Mouse (Mus musculus): Measurements from ENCODE around the gene Syt1.

Syt1 gene

DNA sequence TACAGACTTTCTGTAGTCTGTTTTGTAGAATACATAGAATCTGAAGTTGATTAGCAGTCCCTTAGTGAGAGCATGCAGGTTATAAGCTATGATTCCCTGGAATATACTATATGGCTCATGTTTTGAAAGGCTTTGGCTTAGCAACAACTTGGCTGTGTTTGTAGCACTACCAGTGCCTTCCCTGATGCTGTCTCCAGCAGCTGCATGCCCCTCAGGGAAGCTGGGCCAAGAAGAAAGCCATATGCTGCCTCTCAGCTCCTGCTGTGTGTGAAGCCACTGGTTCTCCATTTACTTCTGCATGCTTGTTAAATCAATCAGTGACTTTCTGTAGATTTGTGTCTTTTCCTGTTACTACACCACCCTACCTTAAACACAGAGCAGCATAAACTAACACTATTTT lies 245.2 kb downstream of the Syt1 start:
- DNase-seq (ENCODE audit: extremely low read depth, low read depth): no peak

- DNase-seq (ENCODE audit: extremely low read depth, low read depth): no peak
These were observed 247.1 kb downstream of the Syt1 start for GRCm38 (mm10) chr10:108763722-108764121.

GRCm38 (mm10) chr10:108753304-108753703 lies 257.5 kb downstream of the Syt1 start:
- DNase-seq (ENCODE audit: extremely low read depth, low read depth): no peak

DNA sequence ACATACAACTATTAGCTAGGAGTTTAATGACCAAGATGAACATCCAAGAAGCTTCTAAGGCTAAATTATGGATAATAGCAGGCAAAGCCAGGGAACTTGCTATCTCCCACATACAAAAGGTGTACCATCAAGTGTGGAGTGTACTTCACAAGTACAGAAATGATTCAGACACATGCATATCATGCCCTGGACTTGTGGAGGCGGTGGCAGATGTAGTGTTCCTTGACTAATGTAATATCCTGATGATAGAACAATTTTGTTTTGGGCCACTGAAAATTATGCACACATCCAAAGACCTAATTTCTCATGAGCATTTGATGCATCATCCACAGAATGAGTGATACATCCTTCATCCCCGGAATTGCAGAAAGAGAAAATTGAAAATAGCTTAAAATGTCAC lies 267.0 kb downstream of the Syt1 start:
- DNase-seq (ENCODE audit: extremely low read depth, low read depth): no peak

DNA sequence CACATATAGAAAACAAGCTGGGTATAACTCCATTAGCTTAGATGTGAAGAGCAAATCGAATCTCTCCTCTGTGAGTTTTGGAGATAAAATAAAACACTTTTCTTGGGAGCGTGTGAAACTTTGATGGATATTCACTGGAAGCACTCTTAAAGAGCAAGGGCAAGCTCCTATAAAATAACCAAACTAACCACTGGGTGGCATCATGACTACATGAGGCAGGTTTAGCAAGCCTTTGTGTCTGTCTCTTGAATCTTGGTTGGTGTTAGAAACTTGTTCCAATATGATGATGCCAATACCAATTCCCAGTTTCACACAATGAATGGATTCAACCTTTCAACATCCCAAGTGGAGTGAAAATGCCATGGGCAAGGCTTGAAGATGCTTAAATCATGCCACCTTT lies 276.8 kb downstream of the Syt1 start:
- peak; percentile 1 for DNase-seq (ENCODE audit: extremely low read depth, low read depth)

DNA sequence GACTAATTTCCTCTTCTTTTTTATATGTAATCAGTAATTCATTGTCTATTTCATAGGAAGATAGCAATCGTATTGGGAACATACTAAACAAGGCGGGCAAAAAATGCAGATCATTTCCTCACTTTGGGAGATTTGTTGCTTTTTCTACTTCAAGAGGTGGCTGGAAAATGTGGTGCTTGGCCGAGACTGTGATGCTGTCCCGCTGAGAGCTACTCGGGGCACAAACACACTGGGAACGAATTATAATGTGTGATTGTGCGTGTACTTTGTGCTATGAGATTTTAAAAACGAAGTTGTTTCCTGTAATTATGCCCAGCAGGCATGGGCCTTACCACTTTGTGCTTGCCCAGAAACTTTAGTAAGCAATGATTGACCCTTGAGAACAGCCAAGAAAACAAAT lies 281.8 kb downstream of the Syt1 start:
- DNase-seq (ENCODE audit: extremely low read depth, low read depth): no peak

- DNase-seq (ENCODE audit: extremely low read depth, low read depth): no peak
These were observed 284.4 kb downstream of the Syt1 start for GRCm38 (mm10) chr10:108726391-108726790.

GRCm38 (mm10) chr10:108724878-108725277 lies 285.9 kb downstream of the Syt1 start:
- DNase-seq (ENCODE audit: extremely low read depth, low read depth): no peak

GRCm38 (mm10) chr10:108710514-108710913 lies 300.3 kb downstream of the Syt1 start:
- DNase-seq (ENCODE audit: extremely low read depth, low read depth): no peak

DNA sequence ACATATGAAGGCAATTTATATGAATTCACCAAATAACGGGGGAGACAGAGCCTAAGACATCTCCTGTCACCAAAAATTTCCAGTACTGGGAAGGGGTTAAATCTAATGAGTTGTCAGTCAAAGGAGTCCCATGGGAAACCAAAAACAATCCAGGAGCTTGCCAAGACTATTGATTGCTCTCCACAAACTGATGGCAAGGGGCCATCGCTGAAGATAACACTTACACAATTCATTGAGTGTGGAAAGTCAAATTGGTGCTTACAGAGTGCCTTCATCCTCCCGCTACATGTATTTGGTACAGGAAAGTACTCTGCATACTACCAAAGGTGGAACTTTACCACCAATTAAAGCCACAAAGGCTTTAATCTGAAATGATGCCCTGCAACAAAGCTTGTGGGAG lies 305.1 kb downstream of the Syt1 start:
- DNase-seq (ENCODE audit: extremely low read depth, low read depth): no peak

DNA sequence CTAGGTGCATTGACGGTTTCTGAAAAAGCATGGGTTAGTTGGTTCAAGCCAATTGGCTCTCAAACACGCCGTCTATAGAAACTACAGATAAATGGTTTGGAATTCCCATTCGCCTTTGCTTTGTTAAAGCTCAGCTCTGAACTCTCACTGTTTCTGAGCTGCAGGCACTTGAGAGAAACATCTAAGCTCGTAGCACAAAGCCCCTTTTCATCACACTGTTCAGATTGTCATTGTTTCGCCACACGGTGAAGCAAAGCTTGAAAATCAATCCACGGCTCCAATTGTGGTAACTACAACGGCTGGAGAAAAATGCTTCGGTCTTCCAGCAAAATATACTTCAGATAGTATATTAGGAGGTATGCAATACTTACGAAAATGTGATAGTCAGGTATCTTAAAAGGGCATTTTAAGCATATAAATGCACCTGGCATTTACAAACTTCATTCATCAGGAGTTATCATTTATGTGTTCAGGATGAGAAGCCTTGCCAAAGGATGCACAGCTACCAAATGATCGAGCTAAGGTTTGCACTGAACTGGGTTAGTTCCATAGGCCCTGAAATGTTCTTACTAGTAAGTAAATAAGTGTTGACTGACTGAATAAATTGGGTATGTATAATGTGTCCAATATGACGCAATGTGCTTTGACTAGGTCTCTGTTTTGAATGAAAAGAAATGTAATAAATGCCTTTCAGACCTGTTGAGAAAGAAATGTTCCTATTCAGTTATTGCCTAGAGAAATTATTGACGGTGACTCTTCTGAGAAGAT lies 309.2 kb downstream of the Syt1 start:
- DNase-seq (ENCODE audit: extremely low read depth, low read depth): no peak

- DNase-seq (ENCODE audit: extremely low read depth, low read depth): no peak
These were observed 310.8 kb downstream of the Syt1 start, which contains the start of gene Gm5136 for GRCm38 (mm10) chr10:108699946-108700345. TSS of gene Gm5136 (minus strand) at chr10:108700160.

GRCm38 (mm10) chr10:108697062-108697461 lies 313.7 kb downstream of the Syt1 start:
- DNase-seq (ENCODE audit: extremely low read depth, low read depth): no peak

GRCm38 (mm10) chr10:108690954-108691353 lies 319.8 kb downstream of the Syt1 start:
- DNase-seq (ENCODE audit: extremely low read depth, low read depth): no peak

GRCm38 (mm10) chr10:108686696-108687095 lies 324.1 kb downstream of the Syt1 start:
- DNase-seq (ENCODE audit: extremely low read depth, low read depth): no peak

DNA sequence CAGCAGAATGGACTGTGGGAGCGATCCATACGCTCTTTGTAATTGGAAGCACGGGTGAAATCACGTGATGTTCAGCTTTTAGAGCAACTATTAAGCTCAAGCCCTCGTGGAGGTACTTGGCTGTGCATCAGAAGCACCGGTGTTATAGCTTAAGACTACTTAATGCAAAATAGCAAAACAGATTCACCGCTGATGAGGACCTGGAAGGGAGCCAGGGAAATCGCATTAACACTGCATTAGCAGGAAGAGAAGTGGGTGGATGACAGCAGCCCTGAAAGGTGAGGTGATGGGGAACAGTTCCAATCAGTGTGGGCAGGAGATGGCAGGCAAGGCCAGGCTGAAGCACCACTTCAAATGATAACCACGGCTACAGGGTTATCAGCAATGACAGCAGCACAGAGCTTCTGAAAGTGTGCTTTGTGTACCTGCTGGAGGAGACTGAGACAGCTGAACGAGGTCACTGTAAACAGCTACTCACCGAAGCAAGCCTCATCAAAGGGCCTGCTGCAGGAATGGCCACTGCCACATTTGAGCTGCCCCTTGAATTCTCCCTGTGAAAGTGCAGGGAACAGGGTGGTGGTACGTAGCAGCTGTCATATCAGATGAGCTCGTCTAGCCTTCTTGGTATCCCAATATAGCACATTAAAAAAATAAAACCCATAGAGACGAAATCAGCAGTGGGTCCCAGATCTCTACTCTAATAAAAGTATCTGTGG lies 330.9 kb downstream of the Syt1 start:
- DNase-seq (ENCODE audit: extremely low read depth, low read depth): no peak

- no peak for DNase-seq (ENCODE audit: extremely low read depth, low read depth)
These were observed 333.7 kb downstream of the Syt1 start for GRCm38 (mm10) chr10:108677053-108677452.

DNA sequence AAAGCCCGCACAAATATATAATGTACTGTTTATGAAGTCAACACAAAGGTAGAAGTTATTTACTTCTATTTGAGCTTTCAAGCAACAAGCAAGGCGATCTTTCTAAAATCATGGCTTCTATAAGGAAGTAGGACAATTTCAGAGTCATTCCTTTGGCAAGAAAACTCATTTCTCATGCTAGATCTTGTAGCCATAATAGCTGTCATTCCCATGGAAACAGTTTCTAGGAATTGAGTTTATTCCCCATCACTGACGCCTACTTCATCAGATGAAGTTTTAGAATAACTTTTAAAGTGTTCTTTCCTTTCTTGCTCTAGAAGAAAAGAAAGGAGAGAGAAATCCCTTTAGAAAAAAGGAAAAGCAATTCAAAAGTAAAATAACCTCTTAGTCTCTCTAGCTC lies 341.8 kb downstream of the Syt1 start:
- no peak for DNase-seq (ENCODE audit: extremely low read depth, low read depth)

- DNase-seq (ENCODE audit: extremely low read depth, low read depth): no peak
These were observed 350.5 kb downstream of the Syt1 start for GRCm38 (mm10) chr10:108660295-108660694.

DNA sequence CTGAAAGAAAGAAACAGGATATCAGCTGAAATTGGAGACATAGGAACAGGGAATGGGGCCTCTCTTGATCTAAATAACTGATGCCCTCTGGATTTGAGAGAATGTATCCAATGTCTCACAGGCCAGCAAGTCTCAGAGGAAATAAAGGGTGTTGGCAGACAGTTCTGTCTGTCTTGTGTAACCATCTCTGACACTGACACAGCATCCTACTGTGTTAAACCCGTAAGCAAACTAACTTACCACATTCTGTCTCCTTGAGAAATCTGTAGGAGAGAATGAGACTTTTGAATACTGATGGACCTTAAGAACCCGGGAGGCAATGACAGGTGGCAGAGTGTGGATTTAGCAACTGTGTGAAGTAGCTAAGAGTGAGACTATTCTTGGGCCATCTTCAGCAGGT lies 352.5 kb downstream of the Syt1 start:
- DNase-seq (ENCODE audit: extremely low read depth, low read depth): no peak

GRCm38 (mm10) chr10:108657669-108658068 lies 353.1 kb downstream of the Syt1 start:
- DNase-seq (ENCODE audit: extremely low read depth, low read depth): no peak

- DNase-seq (ENCODE audit: extremely low read depth, low read depth): peak; percentile 6
These were observed 353.9 kb downstream of the Syt1 start for GRCm38 (mm10) chr10:108656898-108657297.

GRCm38 (mm10) chr10:108655074-108655473 lies 355.7 kb downstream of the Syt1 start:
- DNase-seq (ENCODE audit: extremely low read depth, low read depth): no peak
